8 mouse cellular contexts compared by ENCODE assay signal in the genomic region with DNA sequence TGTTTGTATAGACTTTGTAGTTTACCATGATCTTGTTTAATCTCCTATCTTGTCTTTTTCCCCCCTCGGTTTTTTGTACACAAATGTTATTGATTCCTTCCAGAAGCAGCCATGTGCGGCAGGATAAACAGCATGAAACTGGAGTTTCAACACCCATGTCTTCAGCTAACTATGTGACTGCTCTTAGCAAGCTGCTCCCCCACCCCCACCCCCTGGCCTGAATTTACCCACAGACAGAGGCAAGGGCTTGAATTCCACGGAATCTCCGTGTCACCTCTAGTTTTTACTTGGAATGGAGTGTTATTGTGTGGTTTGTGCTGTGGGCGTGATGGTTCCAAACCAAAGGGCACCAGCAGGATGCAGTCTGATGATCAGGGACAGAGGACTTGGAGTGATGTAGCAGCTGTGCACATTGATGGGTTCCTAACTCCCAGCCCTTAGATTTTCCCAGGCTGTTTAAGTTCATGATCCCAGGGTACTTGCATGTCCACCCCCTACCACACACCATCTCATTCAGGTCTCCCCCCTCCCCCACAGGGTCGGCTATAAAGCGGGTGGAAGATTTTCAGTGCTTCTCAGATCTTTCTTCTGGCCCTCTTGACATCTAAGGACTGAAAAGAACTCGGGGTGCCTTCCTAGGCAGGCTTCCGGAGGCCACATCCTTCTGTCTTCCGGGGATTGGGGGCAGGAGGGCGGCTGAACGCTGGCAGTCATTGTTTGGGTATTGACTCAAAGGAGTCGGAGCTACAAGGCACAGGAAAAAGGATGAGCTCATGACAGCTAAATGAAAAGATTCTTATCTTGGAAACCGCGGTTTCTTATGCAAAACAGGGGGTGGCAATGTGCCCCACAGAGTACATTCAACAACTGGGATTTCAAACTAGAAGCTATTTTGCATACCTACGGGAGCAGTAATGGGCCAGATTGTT.
DNase-seq lines count a peak whose midpoint lies in the region; ATAC-seq and TF ChIP-seq lines count a peak whose summit lies in the region.

No protein-coding gene starts in this region.

- H3K4me3 ChIP-seq in E14TG2a.4 (replicated peaks; ENCODE audit: low read length), result peak overlapping the region; percentile 23; the same call in 1 of the 2 replicates
- no peak overlapping the region for H3K4me3 ChIP-seq in forebrain, embryonic 12.5 days (replicated peaks)
- no peak overlapping the region for H3K4me3 ChIP-seq in midbrain, postnatal 0 days (ENCODE audit: low read depth, low read length)

- H3K4me2 ChIP-seq in forebrain, embryonic 12.5 days, result peak overlapping the region; percentile 25
- no peak overlapping the region for H3K4me2 ChIP-seq in midbrain, postnatal 0 days (ENCODE audit: low read depth, low read length, poor library complexity, severe bottlenecking)

- no peak for TF ChIP-seq CTCF in E14TG2a.4 (conservative IDR thresholded peaks at IDR 0.05; ENCODE audit: low read length)
- TF ChIP-seq CTCF in midbrain, postnatal 0 days (IDR thresholded peaks at IDR 0.05), result no peak

- H3K4me1 ChIP-seq in E14TG2a.4 (replicated peaks; ENCODE audit: low read depth, low read length), result peaks cover 28% of the 10 kb centered on the region
- H3K4me1 ChIP-seq in forebrain, embryonic 12.5 days, result peaks cover 15% of the 10 kb centered on the region; the same call in 1 of the 2 replicates
- H3K4me1 ChIP-seq in midbrain, postnatal 0 days (ENCODE audit: insufficient read depth, low read length), result no peaks in the 10 kb centered on the region

- peak overlapping the region; percentile 79 for H3K27ac ChIP-seq in forebrain, embryonic 12.5 days
- no peak overlapping the region for H3K27ac ChIP-seq in midbrain, postnatal 0 days (ENCODE audit: low read depth, low read length)

- no peaks in the 10 kb centered on the region for H3K36me3 ChIP-seq in E14TG2a.4 (ENCODE audit: insufficient read depth, low read length)
- no peaks in the 10 kb centered on the region for H3K36me3 ChIP-seq in forebrain, embryonic 12.5 days (replicated peaks)
- H3K36me3 ChIP-seq in midbrain, postnatal 0 days (ENCODE audit: insufficient read depth, low read length), result no peaks in the 10 kb centered on the region

- 16% methylated on average over 16 of the region's 16 CpGs for WGBS in forebrain, embryonic 12.5 days
- WGBS in midbrain, postnatal 0 days, result 18% methylated on average over 16 of the region's 16 CpGs

- peak; percentile 88 for ATAC-seq in forebrain, embryonic 12.5 days (ENCODE audit: low FRiP score)
- ATAC-seq in midbrain, postnatal 0 days (ENCODE audit: low FRiP score), result peak; percentile 56; the same call in 1 of the 2 replicates

- peak; percentile 21 to 59 for DNase-seq in adrenal gland, adult (ENCODE audit: inconsistent age in 2 of 2, low spot score in 1 of 2)
- no peak for DNase-seq in adrenal gland, postnatal 25 days
- peak; percentile 32 for DNase-seq in kidney, postnatal 10 days
- peak; percentile 32 for DNase-seq in midbrain, postnatal 0 days (ENCODE audit: low spot score)
- no peak for DNase-seq in adipocyte (ENCODE audit: low spot score)
- no peak for DNase-seq in right cerebral cortex, postnatal 25 days

- no peaks in the 10 kb centered on the region for H3K27me3 ChIP-seq in E14TG2a.4 (ENCODE audit: insufficient read depth, low read length)
- H3K27me3 ChIP-seq in forebrain, embryonic 12.5 days, result no peaks in the 10 kb centered on the region
- H3K27me3 ChIP-seq in midbrain, postnatal 0 days (ENCODE audit: insufficient read depth, low read length), result no peaks in the 10 kb centered on the region

- no peak overlapping the region for H3K9ac ChIP-seq in forebrain, embryonic 12.5 days
- no peak overlapping the region for H3K9ac ChIP-seq in midbrain, postnatal 0 days (replicated peaks; ENCODE audit: low read length, poor library complexity, severe bottlenecking)

- no peaks in the 10 kb centered on the region for H3K9me3 ChIP-seq in E14TG2a.4 (ENCODE audit: low read length)
- H3K9me3 ChIP-seq in forebrain, embryonic 12.5 days, result no peaks in the 10 kb centered on the region
- H3K9me3 ChIP-seq in midbrain, postnatal 0 days (ENCODE audit: low read length), result no peaks in the 10 kb centered on the region

Comparison
In these comparisons a context has a peak if more than half of its experiments do, and no peak if none do; other contexts are left out.
1. DNase-seq: peak in adrenal gland, adult (2 of 2), kidney, postnatal 10 days (single experiment) and midbrain, postnatal 0 days (single experiment); none in adrenal gland, postnatal 25 days (single experiment), adipocyte (single experiment) and right cerebral cortex, postnatal 25 days (single experiment).